Comparison of ENCODE assay signal across 24 mouse cellular contexts in the genomic region with DNA sequence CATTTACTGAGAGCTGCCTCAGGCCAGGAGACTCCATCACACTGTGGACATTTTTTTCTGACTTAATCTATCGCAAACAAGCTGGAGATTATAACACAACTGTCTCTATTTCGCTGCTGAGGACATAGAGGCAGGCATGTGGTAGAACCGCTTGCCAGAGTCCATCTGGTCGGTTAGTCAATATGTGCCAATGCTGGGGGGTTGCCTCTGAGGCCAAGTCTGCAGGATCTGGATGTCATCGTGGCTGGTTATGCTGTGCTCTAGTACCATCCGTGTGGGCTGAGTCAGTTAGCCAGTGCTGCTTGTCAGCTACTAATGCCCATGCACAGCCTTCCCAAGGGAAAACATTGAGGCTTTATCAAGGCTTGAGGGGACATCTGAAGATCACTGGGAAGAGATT.
DNase-seq lines count a peak whose midpoint lies in the region; ATAC-seq and TF ChIP-seq lines count a peak whose summit lies in the region.
"Had no signal": no experiment of that assay in that cellular context is flagged by ENCODE, and none has a peak within 500 bp of the region (broad histone marks: within the 10 kb centered on the region; RNA-seq: fewer than 3 reads in every experiment).

No protein-coding gene starts in this region.

- H3K9me3 ChIP-seq in midbrain, postnatal 0 days (ENCODE audit: low read length) = no peaks in the 10 kb centered on the region
- no peaks in the 10 kb centered on the region for H3K9me3 ChIP-seq in midbrain, embryonic 14.5 days (ENCODE audit: control insufficient read depth, low read length)
- H3K9me3 ChIP-seq: forebrain, embryonic 15.5 days; heart, embryonic 12.5 days; hindbrain, embryonic 15.5 days; intestine, embryonic 15.5 days; limb, embryonic 12.5 days; liver, embryonic 15.5 days; midbrain, embryonic 15.5 days; neural tube, embryonic 12.5 days had no signal

- H3K27me3 ChIP-seq in midbrain, postnatal 0 days (ENCODE audit: insufficient read depth, low read length) = no peaks in the 10 kb centered on the region
- H3K27me3 ChIP-seq in midbrain, embryonic 14.5 days (ENCODE audit: control insufficient read depth, insufficient read depth, low read length) = no peaks in the 10 kb centered on the region
- H3K27me3 ChIP-seq: forebrain, embryonic 15.5 days; heart, embryonic 12.5 days; hindbrain, embryonic 15.5 days; intestine, embryonic 15.5 days; limb, embryonic 12.5 days; liver, embryonic 15.5 days; midbrain, embryonic 15.5 days; neural tube, embryonic 12.5 days had no signal

- intact Hi-C loops in left cerebral cortex, adult 2 months (cut with DNase I) = no loop called here

- TF ChIP-seq CTCF in midbrain, postnatal 0 days (IDR thresholded peaks at IDR 0.05) = no peak
- no peak for TF ChIP-seq CTCF in left cerebral cortex, adult 2 months (IDR thresholded peaks at IDR 0.05)

- 80% methylated on average over 6 of the region's 6 CpGs for WGBS in midbrain, postnatal 0 days
- 76% methylated on average over 6 of the region's 6 CpGs for whole genome bisulfite sequencing in midbrain, embryonic 14.5 days

- H3K4me3 ChIP-seq in midbrain, postnatal 0 days (ENCODE audit: low read depth, low read length) = no peak overlapping the region
- no peak overlapping the region for H3K4me3 ChIP-seq in midbrain, embryonic 14.5 days (replicated peaks; ENCODE audit: low read depth, low read length)
- H3K4me3 ChIP-seq in left cerebral cortex, adult 2 months = no peak overlapping the region
- H3K4me3 ChIP-seq: forebrain, embryonic 15.5 days; gastrocnemius, adult 2 months; heart, adult 2 months; heart, embryonic 12.5 days; hindbrain, embryonic 15.5 days; intestine, embryonic 15.5 days; layer of hippocampus, adult 2 months; limb, embryonic 12.5 days; liver, embryonic 15.5 days; midbrain, embryonic 15.5 days; neural tube, embryonic 12.5 days had no signal

- no peak overlapping the region for H3K9ac ChIP-seq in midbrain, postnatal 0 days (replicated peaks; ENCODE audit: low read length, poor library complexity, severe bottlenecking)
- H3K9ac ChIP-seq in midbrain, embryonic 14.5 days (replicated peaks; ENCODE audit: low read length) = no peak overlapping the region
- H3K9ac ChIP-seq: forebrain, embryonic 15.5 days; heart, embryonic 12.5 days; hindbrain, embryonic 15.5 days; intestine, embryonic 15.5 days; limb, embryonic 12.5 days; liver, embryonic 15.5 days; lung, embryonic 14.5 days; midbrain, embryonic 15.5 days; neural tube, embryonic 12.5 days had no signal

- no peak overlapping the region for H3K4me2 ChIP-seq in midbrain, postnatal 0 days (ENCODE audit: low read depth, low read length, poor library complexity, severe bottlenecking)
- H3K4me2 ChIP-seq in midbrain, embryonic 14.5 days (ENCODE audit: low read length) = no peak overlapping the region
- H3K4me2 ChIP-seq: forebrain, embryonic 15.5 days; heart, embryonic 12.5 days; hindbrain, embryonic 15.5 days; intestine, embryonic 15.5 days; limb, embryonic 12.5 days; liver, embryonic 15.5 days; lung, embryonic 14.5 days; midbrain, embryonic 15.5 days; neural tube, embryonic 12.5 days had no signal

- no peak for ATAC-seq in midbrain, postnatal 0 days (ENCODE audit: low FRiP score)
- no peak for ATAC-seq in midbrain, embryonic 14.5 days (ENCODE audit: low FRiP score, low TSS enrichment)
- ATAC-seq in erythroblast, adult 5-6 weeks (replicated peaks; ENCODE audit: low FRiP score, poor library complexity, severe bottlenecking) = no peak
- ATAC-seq: forebrain, embryonic 15.5 days; intestine, embryonic 15.5 days; midbrain, embryonic 15.5 days had no signal

- H3K27ac ChIP-seq in midbrain, postnatal 0 days (ENCODE audit: low read depth, low read length) = no peak overlapping the region
- H3K27ac ChIP-seq in midbrain, embryonic 14.5 days (replicated peaks; ENCODE audit: low read depth, low read length) = no peak overlapping the region
- no peak overlapping the region for H3K27ac ChIP-seq in left cerebral cortex, adult 2 months
- H3K27ac ChIP-seq: forebrain, embryonic 15.5 days; gastrocnemius, adult 2 months; heart, adult 2 months; hindbrain, embryonic 15.5 days; intestine, embryonic 15.5 days; layer of hippocampus, adult 2 months; limb, embryonic 12.5 days; liver, embryonic 15.5 days; midbrain, embryonic 15.5 days; neural tube, embryonic 12.5 days had no signal

- no peaks in the 10 kb centered on the region for H3K36me3 ChIP-seq in midbrain, postnatal 0 days (ENCODE audit: insufficient read depth, low read length)
- no peaks in the 10 kb centered on the region for H3K36me3 ChIP-seq in midbrain, embryonic 14.5 days (ENCODE audit: control insufficient read depth, insufficient read depth, low read length)
- H3K36me3 ChIP-seq: forebrain, embryonic 15.5 days; heart, embryonic 12.5 days; hindbrain, embryonic 15.5 days; intestine, embryonic 15.5 days; limb, embryonic 12.5 days; liver, embryonic 15.5 days; midbrain, embryonic 15.5 days; neural tube, embryonic 12.5 days had no signal

- DNase-seq in midbrain, postnatal 0 days (ENCODE audit: low spot score) = peak; percentile 51
- no peak for DNase-seq in midbrain, embryonic 14.5 days
- DNase-seq in cerebellum, adult 11-12 months = peak; percentile 10
- peak; percentile 79 to 87 for DNase-seq in cerebellum, postnatal 10 days
- no peak for DNase-seq in adrenal gland, postnatal 14 days
- no peak for DNase-seq in left cerebral cortex, adult 2 months (ENCODE audit: extremely low spot score in 1 of 2, low spot score in 2 of 2)
- DNase-seq: gastrocnemius, adult 2 months; heart, adult 2 months; heart, postnatal 4 days; kidney, adult 2 months; kidney, postnatal 36 days; lung, embryonic 14.5 days; lung, postnatal 14 days; thymus, postnatal 4 days had no signal

- 0 out of 2 replicates have a peak, but pooled peaks cover 3% of the 10 kb centered on the region for H3K4me1 ChIP-seq in midbrain, postnatal 0 days (ENCODE audit: insufficient read depth, low read length)
- no peaks in the 10 kb centered on the region for H3K4me1 ChIP-seq in midbrain, embryonic 14.5 days (ENCODE audit: control insufficient read depth, insufficient read depth, low read length)
- H3K4me1 ChIP-seq: heart, embryonic 12.5 days; intestine, embryonic 15.5 days; liver, embryonic 15.5 days had no signal

Comparison
In these comparisons a context has a peak if more than half of its experiments do, and no peak if none do; other contexts are left out.
1. DNase-seq: peak in midbrain, postnatal 0 days (single experiment), cerebellum, adult 11-12 months (single experiment) and cerebellum, postnatal 10 days (2 of 2); none in midbrain, embryonic 14.5 days (single experiment), adrenal gland, postnatal 14 days (single experiment) and left cerebral cortex, adult 2 months (0 of 2).